Mouse (Mus musculus) intestine, postnatal 0 days (tissue): Measurements from ENCODE around the gene Comt. TPM values are rescaled to one million over a fixed set of nuclear protein-coding genes. Genes with fewer than 3 reads are reported as not detected.

ENCODE experiments used
- ATAC-seq: fragments of 200-750 bp; cut with Nextera tagmentation; 2 replicates; pipeline ENCODE4 v1.8.0; 2017; ENCODE audit warnings: mild to moderate bottlenecking, moderate TSS enrichment, moderate library complexity
- H3K27ac ChIP-seq: fragments of 300-500 bp; sonication (generic); 2 replicates; pipeline ENCODE4 v1.5.1; 2014; ENCODE audit warnings: mild to moderate bottlenecking, low read depth, low read length, moderate library complexity
- H3K27me3 ChIP-seq: fragments of 300-500 bp; sonication (generic); replicated peaks from 2 replicates; pipeline ENCODE4 v1.6.1; 2014; ENCODE audit warnings: low read length, mixed read lengths; ENCODE audit not compliant: control insufficient read depth, insufficient read depth
- H3K36me3 ChIP-seq: fragments of 300-500 bp; sonication (generic); 2 replicates; pipeline ENCODE4 v1.6.1; 2014; ENCODE audit warnings: mild to moderate bottlenecking, moderate library complexity; ENCODE audit not compliant: control insufficient read depth, insufficient read depth
- H3K4me1 ChIP-seq: fragments of 300-500 bp; sonication (generic); replicated peaks from 2 replicates; pipeline ENCODE4 v1.6.1; 2014; ENCODE audit warnings: antibody characterized with exemption, low read length, mixed read lengths; ENCODE audit not compliant: control insufficient read depth, insufficient read depth
- H3K4me2 ChIP-seq: fragments of 300-500 bp; sonication (generic); replicated peaks from 2 replicates; pipeline ENCODE4 v1.6.1; 2014; ENCODE audit warnings: low read depth, mild to moderate bottlenecking, moderate library complexity
- H3K4me3 ChIP-seq: fragments of 300-500 bp; sonication (generic); 2 replicates; pipeline ENCODE4 v1.5.1; 2014; ENCODE audit warnings: low read depth, low read length
- H3K9ac ChIP-seq: fragments of 300-500 bp; sonication (generic); 2 replicates; pipeline ENCODE4 v1.6.1; 2014; ENCODE audit warnings: mild to moderate bottlenecking, low read depth, low read length
- H3K9me3 ChIP-seq: fragments of 300-500 bp; sonication (generic); 2 replicates; pipeline ENCODE4 v1.6.1; 2016; ENCODE audit warnings: mixed run types; ENCODE audit not compliant: control insufficient read depth
- CTCF ChIP-seq: sonication (generic); IDR thresholded peaks from 2 replicates; pipeline ENCODE4 v1.5.1; 2016; ENCODE audit warnings: low read depth, mild to moderate bottlenecking, control low read depth, antibody characterized with exemption, moderate library complexity
- WGBS: fragments of 180-500 bp; shearing (Covaris S2); extraction: QIAGEN DNeasy Blood & Tissue Kit; methylation state at CpG from one replicate; pipeline ENCODE4 v1.1.7; 2014; 5-methylcytosine and 5-hydroxymethylcytosine counted together
- polyA plus RNA-seq: library from polyadenylated mRNA; unstranded; fragments of >200 nt; fragmentation: Nextera tagmentation; extraction: Ambion mirVana; gene quantifications from 2 replicates; pipeline ENCODE4 v1.2.1, GENCODE M21; 2015

Gene Comt
- polyA plus RNA-seq, 1 experiment from 2014 or later = 103 TPM

GRCm38 (mm10) chr16:18411802-18412476 lies 14.7 kb downstream of the Comt start:
- peak; percentile 65 for ATAC-seq
- H3K27me3 ChIP-seq = no peaks in the 10 kb centered on the region
- no peak overlapping the region for H3K27ac ChIP-seq

GRCm38 (mm10) chr16:18411026-18411649 lies 15.5 kb downstream of the Comt start:
- 88% methylated on average over 13 of the region's 13 CpGs for WGBS
- no peaks in the 10 kb centered on the region for H3K9me3 ChIP-seq
- no peak for ATAC-seq
- no peaks in the 10 kb centered on the region for H3K27me3 ChIP-seq
- TF ChIP-seq CTCF = no peak
- H3K36me3 ChIP-seq = peaks cover 44% of the 10 kb centered on the region
- no peak overlapping the region for H3K9ac ChIP-seq
- no peak overlapping the region for H3K27ac ChIP-seq
- H3K4me3 ChIP-seq = no peak overlapping the region
- no peaks in the 10 kb centered on the region for H3K4me1 ChIP-seq
- H3K4me2 ChIP-seq = no peak overlapping the region

More at GRCm38 (mm10) chr16:18411802-18412476, 14.7 kb downstream of the Comt start:
- 73% methylated on average over 12 of the region's 12 CpGs for WGBS
- no peaks in the 10 kb centered on the region for H3K9me3 ChIP-seq
- no peak overlapping the region for H3K4me2 ChIP-seq
- H3K4me1 ChIP-seq = no peaks in the 10 kb centered on the region
- no peak for TF ChIP-seq CTCF
- H3K9ac ChIP-seq = no peak overlapping the region
- no peak overlapping the region for H3K4me3 ChIP-seq
- peaks cover 44% of the 10 kb centered on the region for H3K36me3 ChIP-seq

- Histone ChIP-seq H3K4me2 (no peak overlapping the region), H3K27me3 (no peaks in the 10 kb centered on the region), H3K9me3 (no peaks in the 10 kb centered on the region), H3K4me3 (no peak overlapping the region), H3K4me1 (no peaks in the 10 kb centered on the region), H3K36me3 (peaks cover 41% of the 10 kb centered on the region), H3K27ac (no peak overlapping the region), H3K9ac (no peak overlapping the region)
- no peak for ATAC-seq
- 82% methylated on average over 5 of the region's 5 CpGs for WGBS
- TF ChIP-seq CTCF = no peak
Measured at GRCm38 (mm10) chr16:18410418-18410817, 16.2 kb downstream of the Comt start.

- Histone ChIP-seq H3K4me1 (no peaks in the 10 kb centered on the region), H3K27me3 (no peaks in the 10 kb centered on the region), H3K4me3 (no peak overlapping the region), H3K9ac (no peak overlapping the region), H3K4me2 (no peak overlapping the region), H3K36me3 (peaks cover 39% of the 10 kb centered on the region), H3K9me3 (no peaks in the 10 kb centered on the region), H3K27ac (no peak overlapping the region)
- ATAC-seq = no peak
- WGBS = 77% methylated on average over 4 of the region's 4 CpGs
- no peak for TF ChIP-seq CTCF
Measured at GRCm38 (mm10) chr16:18409776-18410175, 16.9 kb downstream of the Comt start.

GRCm38 (mm10) chr16:18407912-18408311 lies 18.7 kb downstream of the Comt start:
- Histone ChIP-seq H3K9me3 (no peaks in the 10 kb centered on the region), H3K9ac (no peak overlapping the region), H3K4me3 (no peak overlapping the region), H3K4me1 (no peaks in the 10 kb centered on the region), H3K4me2 (no peak overlapping the region), H3K27ac (no peak overlapping the region), H3K36me3 (peaks cover 41% of the 10 kb centered on the region), H3K27me3 (no peaks in the 10 kb centered on the region)
- TF ChIP-seq CTCF = no peak
- WGBS = 67% methylated on average over 7 of the region's 7 CpGs
- ATAC-seq = no peak

- Histone ChIP-seq H3K4me1 (no peaks in the 10 kb centered on the region), H3K27ac (no peak overlapping the region; the same call in 1 of the 2 replicates), H3K9ac (no peak overlapping the region), H3K9me3 (no peaks in the 10 kb centered on the region), H3K27me3 (no peaks in the 10 kb centered on the region), H3K4me2 (no peak overlapping the region), H3K36me3 (peaks cover 33% of the 10 kb centered on the region), H3K4me3 (no peak overlapping the region)
- peak; percentile 93 for TF ChIP-seq CTCF
- 21% methylated on average over 2 of the region's 2 CpGs for WGBS
- peak; percentile 58; the same call in 1 of the 2 replicates for ATAC-seq
Measured at GRCm38 (mm10) chr16:18406293-18406692, 20.4 kb downstream of the Comt start.
